Mouse (Mus musculus) MEL (cell line): ENCODE data around the gene Map4. TPM values are rescaled to one million over a fixed set of nuclear protein-coding genes. Genes with fewer than 3 reads are reported as not detected.

Source experiments
- DNase-seq: peaks from one replicate; pipeline ENCODE4 v3.0.0; 2011; ENCODE audit warnings: low read depth, low spot score
- H3K27ac ChIP-seq: 2 replicates; pipeline ENCODE4 v1.5.1; 2012; ENCODE audit warnings: low read depth, mild to moderate bottlenecking, control low read depth, low read length, moderate library complexity; ENCODE audit not compliant: control insufficient read depth
- H3K27me3 ChIP-seq, 2 experiments: fragments of 150-350 bp in 1 of 2; sonication (generic) in 1 of 2; 2 replicates each; pipeline ENCODE4 v1.6.1; 2012; ENCODE audit warnings: low read length in 2 of 2, mild to moderate bottlenecking in 2 of 2, improper control_type of control experiment in 1 of 2, moderate library complexity in 1 of 2; ENCODE audit not compliant: insufficient read depth in 2 of 2, control insufficient read depth in 1 of 2
- H3K36me3 ChIP-seq, 2 experiments: 2 replicates each; pipeline ENCODE4 v1.6.1; 2012 to 2014; ENCODE audit warnings: low read length in 2 of 2, improper control_type of control experiment in 1 of 2, inconsistent platforms in 1 of 2, mild to moderate bottlenecking in 1 of 2; ENCODE audit not compliant: insufficient read depth in 2 of 2, control insufficient read depth in 1 of 2
- H3K4me1 ChIP-seq, 2 experiments: fragments of 150-350 bp in 1 of 2; sonication (generic) in 1 of 2; 2 replicates each; pipeline ENCODE4 v1.6.1; 2012; ENCODE audit warnings: low read length in 2 of 2, improper control_type of control experiment in 1 of 2, mild to moderate bottlenecking in 1 of 2; ENCODE audit not compliant: insufficient read depth in 2 of 2, control insufficient read depth in 1 of 2
- H3K4me3 ChIP-seq, 2 experiments: fragments of 150-350 bp in 1 of 2; sonication (generic) in 1 of 2; 2 replicates each; pipeline ENCODE4 v1.5.1; 2012; ENCODE audit warnings: low read depth in 2 of 2, low read length in 2 of 2, mild to moderate bottlenecking in 2 of 2, moderate library complexity in 2 of 2, control low read depth in 1 of 2, improper control_type of control experiment in 1 of 2; ENCODE audit not compliant: control insufficient read depth in 1 of 2, insufficient read depth in 1 of 2
- H3K79me2 ChIP-seq: 2 replicates; pipeline ENCODE4 v1.6.1; 2012; ENCODE audit warnings: mild to moderate bottlenecking, low read length, moderate library complexity; ENCODE audit not compliant: control insufficient read depth, poor library complexity, insufficient read depth
- H3K9ac ChIP-seq: 2 replicates; pipeline ENCODE4 v1.6.1; 2012; ENCODE audit warnings: low read depth, mild to moderate bottlenecking, control low read depth, low read length, moderate library complexity; ENCODE audit not compliant: control insufficient read depth, poor library complexity, severe bottlenecking
- H3K9me3 ChIP-seq: fragments of 150-350 bp; sonication (generic); replicated peaks from 2 replicates; pipeline ENCODE4 v1.6.1; 2012; ENCODE audit warnings: mild to moderate bottlenecking, low read length, improper control_type of control experiment, moderate library complexity; ENCODE audit not compliant: insufficient read depth
- CHD1 ChIP-seq: IDR thresholded peaks from 2 replicates; pipeline ENCODE4 v1.6.1; 2012; ENCODE audit warnings: low read depth, mild to moderate bottlenecking, inconsistent platforms, low read length, improper control_type of control experiment
- CHD2 ChIP-seq: IDR thresholded peaks from 2 replicates; pipeline ENCODE4 v1.6.1; 2011; ENCODE audit warnings: low read length, improper control_type of control experiment
- CTCF ChIP-seq, 3 experiments: IDR thresholded peaks in 2 of 3; conservative IDR thresholded peaks in 1 of 3; 2 replicates each; pipeline ENCODE4 v1.5.1; 2011 to 2012; ENCODE audit warnings: low read length in 3 of 3, low read depth in 2 of 3, mild to moderate bottlenecking in 2 of 3, improper control_type of control experiment in 1 of 3, inconsistent platforms in 1 of 3, mixed read lengths in 1 of 3, moderate library complexity in 1 of 3; ENCODE audit not compliant: control insufficient read depth in 1 of 3, insufficient read depth in 1 of 3, poor library complexity in 1 of 3, severe bottlenecking in 1 of 3
- E2F4 ChIP-seq: IDR thresholded peaks from 2 replicates; pipeline ENCODE4 v1.6.1; 2011; ENCODE audit warnings: low read depth, low read length, improper control_type of control experiment, borderline replicate concordance
- ELF1 ChIP-seq: IDR thresholded peaks from 2 replicates; pipeline ENCODE4 v1.6.1; 2014; ENCODE audit warnings: low read depth, mild to moderate bottlenecking, inconsistent platforms, low read length, improper control_type of control experiment, moderate library complexity
- EP300 ChIP-seq, 2 experiments: IDR thresholded peaks; 2 replicates each; pipeline ENCODE4 v1.6.1; 2011; ENCODE audit warnings: improper control_type of control experiment in 2 of 2, low read length in 2 of 2, low read depth in 1 of 2, mild to moderate bottlenecking in 1 of 2
- GABPA ChIP-seq: IDR thresholded peaks from 2 replicates; pipeline ENCODE4 v1.6.1; 2012; ENCODE audit warnings: low read depth, mild to moderate bottlenecking, inconsistent platforms, low read length, improper control_type of control experiment, moderate library complexity
- GATA1 ChIP-seq: IDR thresholded peaks from 2 replicates; pipeline ENCODE4 v1.6.1; 2011; ENCODE audit warnings: low read depth, low read length, improper control_type of control experiment
- HCFC1 ChIP-seq: IDR thresholded peaks from 2 replicates; pipeline ENCODE4 v1.6.1; 2012; ENCODE audit warnings: low read depth, mild to moderate bottlenecking, inconsistent platforms, low read length, improper control_type of control experiment, moderate library complexity
- KAT2A ChIP-seq: conservative IDR thresholded peaks from 2 replicates; pipeline ENCODE4 v1.6.1; 2012; ENCODE audit warnings: low read depth, low read length, improper control_type of control experiment, inconsistent platforms
- MAFK ChIP-seq: IDR thresholded peaks from 2 replicates; pipeline ENCODE4 v1.6.1; 2011; ENCODE audit warnings: low read depth, mild to moderate bottlenecking, low read length, improper control_type of control experiment, borderline replicate concordance
- MAX ChIP-seq: IDR thresholded peaks from 2 replicates; pipeline ENCODE4 v1.6.1; 2011; ENCODE audit warnings: low read length, improper control_type of control experiment
- MAZ ChIP-seq: IDR thresholded peaks from 2 replicates; pipeline ENCODE4 v1.6.1; 2012; ENCODE audit warnings: low read depth, mild to moderate bottlenecking, inconsistent platforms, low read length, improper control_type of control experiment
- MXI1 ChIP-seq: IDR thresholded peaks from 2 replicates; pipeline ENCODE4 v1.6.1; 2011; ENCODE audit warnings: mild to moderate bottlenecking, low read depth, low read length, improper control_type of control experiment
- MYC ChIP-seq: IDR thresholded peaks from 2 replicates; pipeline ENCODE4 v1.6.1; 2011; ENCODE audit warnings: low read depth, mild to moderate bottlenecking, low read length, improper control_type of control experiment, moderate library complexity
- NELFE ChIP-seq: IDR thresholded peaks from 2 replicates; pipeline ENCODE4 v1.6.1; 2011; ENCODE audit warnings: low read depth, low read length, improper control_type of control experiment
- NRF1 ChIP-seq: IDR thresholded peaks from 2 replicates; pipeline ENCODE4 v1.6.1; 2014; ENCODE audit warnings: low read depth, mild to moderate bottlenecking, inconsistent platforms, low read length, improper control_type of control experiment, moderate library complexity; ENCODE audit not compliant: poor library complexity, insufficient read depth, severe bottlenecking
- POLR2A ChIP-seq, 2 experiments: IDR thresholded peaks; 2 replicates each; pipeline ENCODE4 v1.6.1; 2011 to 2012; ENCODE audit warnings: low read length in 2 of 2, mild to moderate bottlenecking in 2 of 2, control low read depth in 1 of 2, improper control_type of control experiment in 1 of 2, low read depth in 1 of 2, moderate library complexity in 1 of 2; ENCODE audit not compliant: control insufficient read depth in 1 of 2, insufficient read depth in 1 of 2, poor library complexity in 1 of 2
- POLR2AphosphoS2 ChIP-seq: IDR thresholded peaks from 2 replicates; pipeline ENCODE4 v1.6.1; 2011; ENCODE audit warnings: low read length, improper control_type of control experiment
- POLR2AphosphoS5 ChIP-seq: IDR thresholded peaks from 2 replicates; pipeline ENCODE4 v1.6.1; 2012; ENCODE audit warnings: low read depth, borderline replicate concordance, mild to moderate bottlenecking, inconsistent platforms, low read length, moderate library complexity, mixed read lengths
- TAL1 ChIP-seq: IDR thresholded peaks from 2 replicates; pipeline ENCODE4 v1.6.1; 2012; ENCODE audit warnings: mild to moderate bottlenecking, inconsistent platforms, low read length, moderate library complexity, mixed read lengths
- TBP ChIP-seq: IDR thresholded peaks from 2 replicates; pipeline ENCODE4 v1.8.0; 2011; ENCODE audit warnings: low read depth, low read length, improper control_type of control experiment
- TCF12 ChIP-seq: IDR thresholded peaks from 2 replicates; pipeline ENCODE4 v1.6.1; 2014; ENCODE audit warnings: low read depth, mild to moderate bottlenecking, inconsistent platforms, low read length, improper control_type of control experiment, moderate library complexity
- UBTF ChIP-seq: IDR thresholded peaks from 2 replicates; pipeline ENCODE4 v1.6.1; 2012; ENCODE audit warnings: low read depth, mild to moderate bottlenecking, inconsistent platforms, low read length, improper control_type of control experiment, moderate library complexity, borderline replicate concordance; ENCODE audit not compliant: insufficient read depth
- USF1 ChIP-seq: IDR thresholded peaks from 2 replicates; pipeline ENCODE4 v1.6.1; 2014; ENCODE audit warnings: low read depth, mild to moderate bottlenecking, inconsistent platforms, low read length, improper control_type of control experiment, moderate library complexity
- USF2 ChIP-seq, 2 experiments: IDR thresholded peaks; 2 replicates each; pipeline ENCODE4 v1.6.1; 2011 to 2012; ENCODE audit warnings: improper control_type of control experiment in 2 of 2, low read length in 2 of 2, borderline replicate concordance in 1 of 2, inconsistent platforms in 1 of 2, low read depth in 1 of 2, mild to moderate bottlenecking in 1 of 2; ENCODE audit not compliant: insufficient read depth in 1 of 2
- ZC3H11A ChIP-seq: IDR thresholded peaks from 2 replicates; pipeline ENCODE4 v1.6.1; 2012; ENCODE audit warnings: low read depth, mild to moderate bottlenecking, inconsistent platforms, low read length, improper control_type of control experiment
- ZNF384 ChIP-seq: IDR thresholded peaks from 2 replicates; pipeline ENCODE4 v1.6.1; 2012; ENCODE audit warnings: low read depth, mild to moderate bottlenecking, inconsistent platforms, low read length, improper control_type of control experiment
- polyA plus RNA-seq, 2 experiments: library from polyadenylated mRNA; stranded (reverse) in 1 of 2; unstranded in 1 of 2; fragments of >175 nt in 1 of 2; fragments of >200 nt in 1 of 2; gene quantifications; 2 replicates each; pipeline versions ENCODE4 v1.2.1 to v1.2.4; 2012; ENCODE audit warnings: low replicate concordance in 2 of 2, low read depth in 1 of 2; ENCODE audit not compliant: insufficient read length in 2 of 2, insufficient read depth in 1 of 2, missing spikeins in 1 of 2
- total RNA-seq: library from RNA; depleted of rRNA; stranded (reverse); fragments of 300-350 nt; gene quantifications from 2 replicates; pipeline ENCODE4 v1.2.3, GENCODE M21; 2012

Gene Map4
- total and polyA plus RNA-seq, 3 experiments: 14.5 to 47.8 TPM; not detected in 1

- Histone ChIP-seq H3K9me3 (no peaks in the 10 kb centered on the region), H3K4me1 (peaks cover 0 to 6% of the 10 kb centered on the region in 2 experiments; a peak in 1 of 4 replicates), H3K9ac (no peak overlapping the region; the same call in 1 of the 2 replicates), H3K27ac (no peak overlapping the region), H3K36me3 (peaks cover 0 to 3% of the 10 kb centered on the region in 2 experiments; a peak in 1 of 4 replicates), H3K27me3 (no peaks in the 10 kb centered on the region), H3K4me3 (no peak overlapping the region), H3K79me2 (no peaks in the 10 kb centered on the region)
- TF ChIP-seq MYC (no peak), MAFK (no peak), TCF12 (no peak), POLR2A (IDR thresholded peaks at IDR 0.05; ENCODE audit: control insufficient read depth in 1 of 2, insufficient read depth in 1 of 2, low read depth in 1 of 2, low read length in 2 of 2, poor library complexity in 1 of 2) (no peak), USF1 (no peak), POLR2AphosphoS2 (no peak), MAX (no peak), MAZ (no peak), TBP (no peak), GATA1 (no peak), NRF1 (no peak)
- no peak for DNase-seq
Observed at GRCm38 (mm10) chr9:109907300-109907699, 24.0 kb upstream of the Map4 start.

GRCm38 (mm10) chr9:109907774-109908465, 23.3 kb upstream of the Map4 start:
- peak; percentile 95 for DNase-seq
- H3K36me3 ChIP-seq: peaks cover 0 to 3% of the 10 kb centered on the region in 2 experiments; a peak in 1 of 4 replicates
- H3K9ac ChIP-seq: peak overlapping the region; percentile 59
- peak overlapping the region; percentile 53 for H3K27ac ChIP-seq
- peak overlapping the region; percentile 33 to 49 for H3K4me3 ChIP-seq
- H3K9me3 ChIP-seq: no peaks in the 10 kb centered on the region
- H3K27me3 ChIP-seq: no peaks in the 10 kb centered on the region
- H3K4me1 ChIP-seq: peaks cover 0 to 6% of the 10 kb centered on the region in 2 experiments; a peak in 1 of 4 replicates
- H3K79me2 ChIP-seq: no peaks in the 10 kb centered on the region
- TF ChIP-seq POLR2A (IDR thresholded peaks at IDR 0.05; ENCODE audit: control insufficient read depth in 1 of 2, insufficient read depth in 1 of 2, low read depth in 1 of 2, low read length in 2 of 2, poor library complexity in 1 of 2): peak; percentile 27 to 78; a peak in 2 of 4 replicates
- no peak for TF ChIP-seq UBTF
- peak; percentile 70 for TF ChIP-seq NELFE
- no peak for TF ChIP-seq MAFK
- no peak for TF ChIP-seq POLR2AphosphoS5
- TF ChIP-seq USF1: 0 out of 2 replicates have a peak, but pooled peaks have one; percentile 12
- TF ChIP-seq TBP: peak; percentile 91
- TF ChIP-seq E2F4: no peak
- TF ChIP-seq KAT2A: no peak
- TF ChIP-seq POLR2AphosphoS2: peak; percentile 77
- peak in 1 of 2 experiments; percentile 20; a peak in 1 of 4 replicates for TF ChIP-seq EP300 (IDR thresholded peaks at IDR 0.05; ENCODE audit: low read depth in 1 of 2, low read length in 2 of 2)
- TF ChIP-seq CHD1: no peak
- 0 out of 2 replicates have a peak, but pooled peaks have one; percentile 55 for TF ChIP-seq MYC
- peak; percentile 71; the same call in 1 of the 2 replicates for TF ChIP-seq ELF1
- no peak for TF ChIP-seq CHD2
- TF ChIP-seq ZNF384: no peak
- no peak for TF ChIP-seq GABPA
- TF ChIP-seq HCFC1: no peak; the same call in 1 of the 2 replicates
- TF ChIP-seq GATA1: 0 out of 2 replicates have a peak, but pooled peaks have one; percentile 32
- TF ChIP-seq CTCF (IDR thresholded peaks at IDR 0.05 in 2 of 3, conservative IDR thresholded peaks at IDR 0.05 in 1 of 3; ENCODE audit: control insufficient read depth in 1 of 3, insufficient read depth in 1 of 3, low read depth in 2 of 3, low read length in 3 of 3, poor library complexity in 1 of 3, severe bottlenecking in 1 of 3): no peak
- TF ChIP-seq TAL1: no peak
- no peak for TF ChIP-seq NRF1
- peak; percentile 56; the same call in 1 of the 2 replicates for TF ChIP-seq MXI1
- no peak for TF ChIP-seq USF2 (IDR thresholded peaks at IDR 0.05; ENCODE audit: borderline replicate concordance in 1 of 2, insufficient read depth in 1 of 2, low read depth in 1 of 2, low read length in 2 of 2)
- no peak for TF ChIP-seq TCF12
- no peak for TF ChIP-seq ZC3H11A
